Mouse (Mus musculus): ENCODE measurements around the gene 4930453N24Rik. TPM values are rescaled to one million over a fixed set of nuclear protein-coding genes. Genes with fewer than 3 reads are reported as not detected.

Gene 4930453N24Rik
- polyA plus RNA-seq, 2 experiments, result 6.3 to 12.0 TPM

DNA sequence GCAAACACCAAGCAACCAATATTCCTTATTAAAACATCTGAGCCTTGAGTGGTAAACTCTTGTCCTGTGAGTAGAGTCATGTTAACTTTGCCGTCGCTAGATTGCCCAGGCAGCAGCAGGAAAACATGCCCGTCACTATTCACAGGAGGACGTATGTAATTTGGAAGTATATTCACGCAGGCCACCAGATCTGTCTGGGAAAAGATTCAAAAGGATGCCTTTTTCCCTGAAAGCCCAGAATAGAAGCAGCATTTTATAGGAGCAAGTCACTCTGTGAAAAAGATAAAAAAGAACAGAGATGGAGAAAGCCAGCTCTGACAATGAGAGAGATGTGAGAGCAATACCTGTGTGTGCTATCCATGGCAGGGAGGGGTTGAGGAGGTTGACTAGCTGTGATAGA lies 49.4 kb downstream of the 4930453N24Rik start:
- no peak overlapping the region for H3K4me2 ChIP-seq (ENCODE audit: low read depth)
- WGBS (ENCODE audit: insufficient replicate concordance), result 71% methylated on average over 5 of the region's 5 CpGs

DNA sequence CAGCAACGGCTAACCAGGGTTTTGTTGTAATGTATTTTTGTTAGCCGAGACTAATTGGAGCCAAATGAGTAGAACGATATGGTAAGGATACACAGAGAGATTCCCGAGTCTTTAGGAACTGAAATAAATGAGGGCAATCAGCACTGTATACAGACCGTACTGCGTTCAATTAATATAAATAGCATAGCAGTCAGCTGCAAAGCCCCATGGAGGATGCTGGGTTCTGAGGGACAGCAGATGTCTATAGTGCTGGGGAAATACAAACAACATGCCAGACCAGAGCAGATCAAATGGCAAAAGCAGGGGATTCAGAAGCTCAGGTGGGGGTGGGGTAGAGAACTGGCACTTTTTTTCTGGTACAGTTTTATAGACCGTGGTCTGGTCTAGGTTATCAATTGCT lies 51.9 kb downstream of the 4930453N24Rik start:
- no peak for DNase-seq (ENCODE audit: low read depth in 3 of 3, low spot score in 3 of 3)
- no peak overlapping the region for H3K9ac ChIP-seq (replicated peaks)
- H3K4me3 ChIP-seq (ENCODE audit: insufficient read depth in 1 of 2, low read depth in 2 of 2, low read length in 2 of 2), result no peak overlapping the region
- no peak overlapping the region for H3K27ac ChIP-seq
- no peaks in the 10 kb centered on the region for H3K27me3 ChIP-seq (ENCODE audit: control insufficient read depth, insufficient read depth, low read length)
- H3K4me2 ChIP-seq (ENCODE audit: low read depth), result no peak overlapping the region
- no peak for ATAC-seq (ENCODE audit: insufficient read depth)
- H3K9me3 ChIP-seq (ENCODE audit: control insufficient read depth, low read length), result no peaks in the 10 kb centered on the region
- no peaks in the 10 kb centered on the region for H3K4me1 ChIP-seq (replicated peaks; ENCODE audit: control insufficient read depth in 2 of 2, insufficient read depth in 2 of 2, low read length in 1 of 2)
- no peak for TF ChIP-seq CTCF (IDR thresholded peaks at IDR 0.05; ENCODE audit: low read depth)
- no peak for TF ChIP-seq EP300 (IDR thresholded peaks at IDR 0.05; ENCODE audit: low read depth)
- 69% methylated on average over 7 of the region's 7 CpGs for WGBS (ENCODE audit: insufficient replicate concordance)
- H3K36me3 ChIP-seq (replicated peaks; ENCODE audit: control insufficient read depth, insufficient read depth, low read depth), result no peaks in the 10 kb centered on the region

More for the DNA sequence above, 49.4 kb downstream of the 4930453N24Rik start:
- Histone ChIP-seq H3K27ac (no peak overlapping the region), H3K4me3 (ENCODE audit: insufficient read depth in 1 of 2, low read depth in 2 of 2, low read length in 2 of 2) (no peak overlapping the region), H3K9ac (replicated peaks) (no peak overlapping the region), H3K27me3 (ENCODE audit: control insufficient read depth, insufficient read depth, low read length) (no peaks in the 10 kb centered on the region), H3K4me1 (replicated peaks; ENCODE audit: control insufficient read depth in 2 of 2, insufficient read depth in 2 of 2, low read length in 1 of 2) (no peaks in the 10 kb centered on the region), H3K9me3 (ENCODE audit: control insufficient read depth, low read length) (no peaks in the 10 kb centered on the region), H3K36me3 (replicated peaks; ENCODE audit: control insufficient read depth, insufficient read depth, low read depth) (no peaks in the 10 kb centered on the region)
- TF ChIP-seq CTCF (IDR thresholded peaks at IDR 0.05; ENCODE audit: low read depth) (no peak), EP300 (IDR thresholded peaks at IDR 0.05; ENCODE audit: low read depth) (no peak)
- ATAC-seq (ENCODE audit: insufficient read depth), result no peak
- no peak for DNase-seq (ENCODE audit: low read depth in 3 of 3, low spot score in 3 of 3)

DNA sequence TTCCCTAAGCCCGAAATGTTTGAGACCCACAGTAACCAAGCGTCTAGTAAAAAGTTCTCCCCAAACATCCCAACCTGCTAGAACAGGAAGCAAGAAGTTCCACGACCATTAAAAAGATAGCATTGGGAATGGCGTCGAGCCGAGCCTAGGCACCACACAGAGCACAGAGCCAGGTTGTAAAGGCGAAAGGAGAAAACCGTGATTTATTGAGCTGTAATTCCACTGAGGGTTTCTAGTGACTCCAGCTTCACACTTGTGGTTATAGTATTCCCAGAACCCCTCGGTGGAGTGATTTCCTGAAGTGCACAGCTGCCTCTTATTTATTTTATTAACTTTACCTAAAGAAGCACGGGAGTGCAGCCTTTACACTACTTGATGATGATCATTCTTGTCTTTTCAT lies 53.1 kb downstream of the 4930453N24Rik start:
- H3K4me1 ChIP-seq (replicated peaks; ENCODE audit: control insufficient read depth in 2 of 2, insufficient read depth in 2 of 2, low read length in 1 of 2), result no peaks in the 10 kb centered on the region
- no peaks in the 10 kb centered on the region for H3K9me3 ChIP-seq (ENCODE audit: control insufficient read depth, low read length)
- H3K4me3 ChIP-seq (ENCODE audit: insufficient read depth in 1 of 2, low read depth in 2 of 2, low read length in 2 of 2), result no peak overlapping the region
- WGBS (ENCODE audit: insufficient replicate concordance), result 56% methylated on average over 10 of the region's 10 CpGs
- TF ChIP-seq CTCF (IDR thresholded peaks at IDR 0.05; ENCODE audit: low read depth), result no peak
- TF ChIP-seq EP300 (IDR thresholded peaks at IDR 0.05; ENCODE audit: low read depth), result no peak
- H3K27me3 ChIP-seq (ENCODE audit: control insufficient read depth, insufficient read depth, low read length), result no peaks in the 10 kb centered on the region
- no peak for DNase-seq (ENCODE audit: low read depth in 3 of 3, low spot score in 3 of 3)
- no peak overlapping the region for H3K27ac ChIP-seq
- no peak overlapping the region for H3K9ac ChIP-seq (replicated peaks)
- no peak for ATAC-seq (ENCODE audit: insufficient read depth)
- H3K4me2 ChIP-seq (ENCODE audit: low read depth), result no peak overlapping the region
- H3K36me3 ChIP-seq (replicated peaks; ENCODE audit: control insufficient read depth, insufficient read depth, low read depth), result no peaks in the 10 kb centered on the region

DNA sequence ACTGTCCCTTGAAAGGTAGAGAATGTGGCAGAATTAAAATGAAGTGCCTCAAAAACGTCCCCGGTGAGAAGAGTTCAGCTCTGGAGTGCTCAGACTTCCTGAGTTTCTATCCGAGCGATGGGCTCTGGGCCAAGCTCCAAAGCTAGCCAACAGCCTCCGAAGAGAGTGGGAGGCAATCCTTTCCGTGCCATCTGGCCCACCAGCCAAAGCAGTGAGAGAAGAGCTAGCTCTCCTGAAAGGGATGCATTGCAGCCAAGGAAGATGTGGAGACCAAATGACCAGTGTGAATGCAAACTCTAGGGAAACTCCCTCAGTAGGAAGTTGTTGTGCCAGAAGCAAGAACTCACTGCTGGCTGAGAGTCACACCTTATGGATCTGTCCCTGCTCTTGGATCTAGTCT lies 59.1 kb downstream of the 4930453N24Rik start:
- Histone ChIP-seq H3K27me3 (ENCODE audit: control insufficient read depth, insufficient read depth, low read length) (no peaks in the 10 kb centered on the region), H3K36me3 (replicated peaks; ENCODE audit: control insufficient read depth, insufficient read depth, low read depth) (no peaks in the 10 kb centered on the region), H3K9ac (replicated peaks) (no peak overlapping the region), H3K4me2 (ENCODE audit: low read depth) (no peak overlapping the region), H3K27ac (no peak overlapping the region), H3K4me1 (replicated peaks; ENCODE audit: control insufficient read depth in 2 of 2, insufficient read depth in 2 of 2, low read length in 1 of 2) (no peaks in the 10 kb centered on the region), H3K4me3 (ENCODE audit: insufficient read depth in 1 of 2, low read depth in 2 of 2, low read length in 2 of 2) (no peak overlapping the region), H3K9me3 (ENCODE audit: control insufficient read depth, low read length) (no peaks in the 10 kb centered on the region)
- DNase-seq (ENCODE audit: low read depth in 3 of 3, low spot score in 3 of 3) (no peak), ATAC-seq (ENCODE audit: insufficient read depth) (no peak)
- WGBS (ENCODE audit: insufficient replicate concordance), result 52% methylated on average over 6 of the region's 6 CpGs
- no peak for TF ChIP-seq EP300 (IDR thresholded peaks at IDR 0.05; ENCODE audit: low read depth)
- TF ChIP-seq CTCF (IDR thresholded peaks at IDR 0.05; ENCODE audit: low read depth), result no peak

Other genes starting within 250 kb of the 4930453N24Rik start
- not detected in 2 replicates for gene Csnka2ip, start 168.8 kb downstream of the 4930453N24Rik start, polyA plus RNA-seq (2012; rRNA removed)
- not detected in 2 replicates for gene Csnka2ip, start 168.8 kb downstream of the 4930453N24Rik start, polyA plus RNA-seq (2014; fragmentation: Nextera tagmentation; extraction: Ambion mirVana)
- 1.4 and 2.4 TPM in 2 replicates for gene Zfp654, start 80.5 kb upstream of the 4930453N24Rik start, polyA plus RNA-seq (2012; rRNA removed)
- 3.2 and 3.3 TPM in 2 replicates for gene Zfp654, start 80.5 kb upstream of the 4930453N24Rik start, polyA plus RNA-seq (2014; fragmentation: Nextera tagmentation; extraction: Ambion mirVana)
- gene Cggbp1, start 80.8 kb upstream of the 4930453N24Rik start, polyA plus RNA-seq (2012; rRNA removed), result 6.5 and 11.2 TPM in 2 replicates
- gene Cggbp1, start 80.8 kb upstream of the 4930453N24Rik start, polyA plus RNA-seq (2014; fragmentation: Nextera tagmentation; extraction: Ambion mirVana), result 26.0 and 27.8 TPM in 2 replicates